Mouse (Mus musculus) megakaryocyte, embryonic 14.5 days (primary cell): ENCODE data around the gene Fasl.

Source experiments
- FLI1 ChIP-seq: IDR thresholded peaks from 2 replicates; pipeline ENCODE4 v1.6.1; 2012; ENCODE audit warnings: low read length, inconsistent platforms, mixed read lengths
- GATA1 ChIP-seq: IDR thresholded peaks from 3 replicates; pipeline ENCODE4 v1.6.1; 2012; ENCODE audit warnings: mixed read lengths, low read length, inconsistent platforms, borderline replicate concordance

DNA sequence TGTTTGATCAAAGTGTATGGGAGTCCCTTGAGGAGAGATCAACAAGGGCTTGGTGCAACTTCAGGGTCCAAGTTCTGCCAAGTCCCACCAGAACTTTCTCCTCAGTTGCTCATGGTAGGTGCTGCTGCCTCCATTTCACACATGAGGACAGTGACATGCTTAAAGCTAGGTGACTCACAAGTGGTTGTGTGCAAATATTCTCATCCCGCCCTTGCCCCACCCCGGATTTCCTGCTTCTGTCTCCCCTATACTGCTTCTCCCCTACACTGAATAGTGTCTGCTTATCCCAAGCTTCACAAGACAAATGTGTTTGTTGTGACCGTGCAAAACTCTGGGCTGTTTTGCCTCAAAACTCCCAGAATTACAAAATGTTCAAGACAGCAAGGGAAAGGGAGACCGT, 43.4 kb downstream of the Fasl start:
- TF ChIP-seq FLI1 (no peak), GATA1 (no peak)
